Mouse (Mus musculus) kidney, adult 11 months (tissue): ENCODE results near the gene Nrg4.

ENCODE experiments used
- DNase-seq: peaks from one replicate; pipeline ENCODE4 v3.0.0; 2022

The Nrg4 gene

GRCm38 (mm10) chr9:55208790-55209481, 117.7 kb downstream of the Nrg4 start, which contains the start of gene Fbxo22:
TSS of gene Fbxo22 (plus strand) at chr9:55208925.
- peak; percentile 83 for DNase-seq

GRCm38 (mm10) chr9:55208458-55208789, 118.2 kb downstream of the Nrg4 start:
- no peak for DNase-seq

- DNase-seq: no peak
Measured at GRCm38 (mm10) chr9:55199348-55199747, 127.3 kb downstream of the Nrg4 start.

- DNase-seq: no peak
Measured at GRCm38 (mm10) chr9:55198260-55198659, 128.4 kb downstream of the Nrg4 start.

- no peak for DNase-seq
Measured at GRCm38 (mm10) chr9:55195876-55196275, 130.8 kb downstream of the Nrg4 start.

- no peak for DNase-seq
Measured at GRCm38 (mm10) chr9:55174235-55174634, 152.4 kb downstream of the Nrg4 start.

- no peak for DNase-seq
Measured at GRCm38 (mm10) chr9:55172195-55172685, 154.4 kb downstream of the Nrg4 start.

- no peak for DNase-seq
Measured at GRCm38 (mm10) chr9:55170655-55171412, 155.8 kb downstream of the Nrg4 start.
